Comparison of ENCODE assay signal across 15 mouse cellular contexts in the genomic region with DNA sequence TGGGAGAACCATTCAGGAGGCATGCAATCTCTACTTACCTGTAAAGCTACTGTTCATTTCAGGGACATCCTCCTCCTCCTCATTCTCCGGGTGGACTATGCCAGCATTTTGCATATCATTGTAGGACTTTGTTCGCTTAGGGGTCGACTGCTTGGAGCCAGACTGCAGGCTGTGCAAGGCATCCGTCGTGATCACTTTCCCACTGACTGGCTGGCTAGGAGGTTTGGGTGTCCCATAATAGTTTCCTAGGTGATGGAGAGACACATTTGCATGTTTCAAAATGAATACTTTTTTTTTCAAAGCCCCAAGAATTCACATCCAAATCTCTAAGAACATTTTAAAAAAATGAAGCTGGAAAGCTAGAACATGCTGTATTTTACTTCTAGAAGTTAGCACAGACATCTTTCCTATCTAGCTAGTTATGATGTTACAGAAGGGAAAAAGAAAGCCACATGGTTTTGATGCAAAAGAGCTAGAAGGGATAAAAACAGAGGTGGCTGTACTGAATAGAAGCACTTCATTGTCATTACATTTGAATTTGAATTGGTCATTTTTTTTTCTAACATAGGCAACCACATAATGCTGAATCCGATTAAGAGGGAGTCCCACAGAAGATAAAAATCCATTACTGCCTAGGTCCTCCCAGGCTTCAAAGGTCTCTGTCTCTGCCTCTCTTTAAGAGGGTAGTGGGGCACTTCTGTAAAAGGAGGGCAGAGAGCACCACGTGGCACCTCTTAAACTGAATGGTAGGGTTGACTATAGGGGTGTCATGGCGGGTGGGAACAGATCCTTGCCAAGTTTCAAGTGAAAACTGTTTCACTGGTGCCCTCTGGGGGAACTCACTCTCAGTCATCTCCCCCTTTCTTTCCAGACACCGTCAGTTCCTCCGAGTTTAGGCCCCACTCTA.
DNase-seq lines count a peak whose midpoint lies in the region; ATAC-seq and TF ChIP-seq lines count a peak whose summit lies in the region.
"Had no signal": no experiment of that assay in that cellular context is flagged by ENCODE, and none has a peak within 500 bp of the region (broad histone marks: within the 10 kb centered on the region; RNA-seq: fewer than 3 reads in every experiment).

No protein-coding gene starts in this region.

- ATAC-seq in forebrain, embryonic 15.5 days (replicated peaks), result peak; percentile 87
- ATAC-seq in hindbrain, embryonic 16.5 days, result peak; percentile 85
- peak; percentile 60; the same call in 1 of the 2 replicates for ATAC-seq in midbrain, postnatal 0 days (ENCODE audit: low FRiP score)

- H3K27ac ChIP-seq in layer of hippocampus, adult 2 months, result peak overlapping the region; percentile 72
- H3K27ac ChIP-seq in forebrain, embryonic 15.5 days (replicated peaks), result peak overlapping the region; percentile 79
- H3K27ac ChIP-seq in hindbrain, embryonic 16.5 days (ENCODE audit: low read depth, low read length), result 0 out of 2 replicates have a peak overlapping the region, but pooled peaks have one; percentile 45
- no peak overlapping the region for H3K27ac ChIP-seq in midbrain, postnatal 0 days (ENCODE audit: low read depth, low read length)
- H3K27ac ChIP-seq: heart, embryonic 13.5 days; limb, embryonic 12.5 days had no signal

- WGBS in forebrain, embryonic 15.5 days, result 14% methylated on average over 10 of the region's 10 CpGs
- WGBS in hindbrain, embryonic 16.5 days, result 22% methylated on average over 10 of the region's 10 CpGs
- WGBS in midbrain, postnatal 0 days, result 17% methylated on average over 10 of the region's 10 CpGs

- H3K9me3 ChIP-seq in forebrain, embryonic 15.5 days, result no peaks in the 10 kb centered on the region
- no peaks in the 10 kb centered on the region for H3K9me3 ChIP-seq in hindbrain, embryonic 16.5 days (ENCODE audit: control insufficient read depth, low read length)
- no peaks in the 10 kb centered on the region for H3K9me3 ChIP-seq in midbrain, postnatal 0 days (ENCODE audit: low read length)
- H3K9me3 ChIP-seq: heart, embryonic 13.5 days; limb, embryonic 12.5 days had no signal

- peak overlapping the region; percentile 6 for H3K4me3 ChIP-seq in layer of hippocampus, adult 2 months
- peak overlapping the region; percentile 19; the same call in 1 of the 2 replicates for H3K4me3 ChIP-seq in forebrain, embryonic 15.5 days
- H3K4me3 ChIP-seq in hindbrain, embryonic 16.5 days (ENCODE audit: low read length), result no peak overlapping the region
- H3K4me3 ChIP-seq in midbrain, postnatal 0 days (ENCODE audit: low read depth, low read length), result no peak overlapping the region
- H3K4me3 ChIP-seq: heart, embryonic 13.5 days; limb, embryonic 12.5 days had no signal

- H3K4me1 ChIP-seq in forebrain, embryonic 15.5 days, result peaks cover 20% of the 10 kb centered on the region
- H3K4me1 ChIP-seq in hindbrain, embryonic 16.5 days (ENCODE audit: control insufficient read depth, insufficient read depth, low read depth, low read length), result no peaks in the 10 kb centered on the region; the same call in 1 of the 2 replicates
- H3K4me1 ChIP-seq in midbrain, postnatal 0 days (ENCODE audit: insufficient read depth, low read length), result no peaks in the 10 kb centered on the region
- H3K4me1 ChIP-seq: heart, embryonic 13.5 days; limb, embryonic 12.5 days had no signal

- no peaks in the 10 kb centered on the region for H3K27me3 ChIP-seq in forebrain, embryonic 15.5 days
- no peaks in the 10 kb centered on the region for H3K27me3 ChIP-seq in hindbrain, embryonic 16.5 days (replicated peaks; ENCODE audit: control insufficient read depth, insufficient read depth, low read length)
- H3K27me3 ChIP-seq in midbrain, postnatal 0 days (ENCODE audit: insufficient read depth, low read length), result no peaks in the 10 kb centered on the region
- H3K27me3 ChIP-seq: heart, embryonic 13.5 days; limb, embryonic 12.5 days had no signal

- H3K9ac ChIP-seq in forebrain, embryonic 15.5 days (replicated peaks), result no peak overlapping the region; the same call in 1 of the 2 replicates
- no peak overlapping the region for H3K9ac ChIP-seq in hindbrain, embryonic 16.5 days (ENCODE audit: low read depth, low read length)
- no peak overlapping the region for H3K9ac ChIP-seq in midbrain, postnatal 0 days (replicated peaks; ENCODE audit: low read length, poor library complexity, severe bottlenecking)
- H3K9ac ChIP-seq: heart, embryonic 13.5 days; limb, embryonic 12.5 days had no signal

- no peak for DNase-seq in layer of hippocampus, adult 2 months (ENCODE audit: low spot score in 2 of 2)
- no peak for DNase-seq in layer of hippocampus, postnatal 36 days
- DNase-seq in midbrain, postnatal 0 days (ENCODE audit: low spot score), result peak; percentile 55
- DNase-seq in thymus, postnatal 25 days, result no peak
- DNase-seq in ovary, postnatal 36 days (ENCODE audit: low spot score), result no peak
- no peak for DNase-seq in adrenal gland, postnatal 36 days
- DNase-seq: heart, postnatal 4 days; kidney, adult 11 months; kidney, postnatal 36 days; lung, postnatal 14 days; right cerebral cortex, postnatal 25 days had no signal

- peak overlapping the region; percentile 10 for H3K4me2 ChIP-seq in forebrain, embryonic 15.5 days (replicated peaks)
- H3K4me2 ChIP-seq in hindbrain, embryonic 16.5 days (ENCODE audit: low read length), result peak overlapping the region; percentile 27; the same call in 1 of the 2 replicates
- no peak overlapping the region for H3K4me2 ChIP-seq in midbrain, postnatal 0 days (ENCODE audit: low read depth, low read length, poor library complexity, severe bottlenecking)
- H3K4me2 ChIP-seq: heart, embryonic 13.5 days; limb, embryonic 12.5 days had no signal

- TF ChIP-seq CTCF in layer of hippocampus, adult 2 months (conservative IDR thresholded peaks at IDR 0.05), result peak; percentile 32
- TF ChIP-seq CTCF in midbrain, postnatal 0 days (IDR thresholded peaks at IDR 0.05), result no peak; the same call in 1 of the 2 replicates

- H3K36me3 ChIP-seq in forebrain, embryonic 15.5 days, result no peaks in the 10 kb centered on the region
- H3K36me3 ChIP-seq in hindbrain, embryonic 16.5 days (ENCODE audit: control insufficient read depth, insufficient read depth, low read length), result no peaks in the 10 kb centered on the region
- no peaks in the 10 kb centered on the region for H3K36me3 ChIP-seq in midbrain, postnatal 0 days (ENCODE audit: insufficient read depth, low read length)
- H3K36me3 ChIP-seq: heart, embryonic 13.5 days; limb, embryonic 12.5 days had no signal

Comparison
In these comparisons a context has a peak if more than half of its experiments do, and no peak if none do; other contexts are left out.
1. H3K4me3 ChIP-seq: peak in layer of hippocampus, adult 2 months (single experiment) and forebrain, embryonic 15.5 days (single experiment); none in hindbrain, embryonic 16.5 days (single experiment) and midbrain, postnatal 0 days (single experiment).
2. Peak in every context shown above with its lines, with median percentiles within 50 percentile points of each other: ATAC-seq.